Mouse (Mus musculus): ENCODE measurements around the gene Tekt5. TPM values are rescaled to one million over a fixed set of nuclear protein-coding genes. Genes with fewer than 3 reads are reported as not detected.

Tekt5 gene
- polyA plus RNA-seq, 1 experiment from 2014 or later: 0.67 TPM

DNA sequence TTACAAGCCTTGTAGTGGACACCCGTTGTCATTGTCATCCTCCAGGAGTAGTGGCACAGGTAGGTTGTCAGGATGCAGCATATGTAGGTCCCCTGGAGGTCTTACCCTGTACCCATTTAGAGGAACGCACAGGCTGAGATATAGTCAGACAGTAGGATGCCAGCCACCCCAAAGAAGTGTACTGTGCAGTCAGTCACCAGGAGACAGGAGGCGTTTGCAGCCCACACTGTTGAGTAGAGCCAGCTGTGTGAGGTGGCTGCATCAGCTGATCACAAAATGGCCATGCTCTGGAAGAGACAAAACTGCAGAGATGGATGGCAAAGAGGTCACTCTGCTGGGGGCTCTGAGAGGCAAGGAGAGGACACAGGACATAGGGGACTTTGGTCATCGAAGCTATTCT lies 37.1 kb upstream of the Tekt5 start:
- ATAC-seq (ENCODE audit: insufficient read depth): no peak
- 75% methylated on average over 4 of the region's 4 CpGs for WGBS
- no peak for DNase-seq
- H3K36me3 ChIP-seq (ENCODE audit: insufficient read depth): no peaks in the 10 kb centered on the region
- H3K27me3 ChIP-seq (ENCODE audit: insufficient read depth, low read length): no peaks in the 10 kb centered on the region
- no peaks in the 10 kb centered on the region for H3K9me3 ChIP-seq (ENCODE audit: low read depth, low read length)
- no peak overlapping the region for H3K4me3 ChIP-seq (ENCODE audit: low read depth, low read length)
- H3K4me1 ChIP-seq (ENCODE audit: insufficient read depth): no peaks in the 10 kb centered on the region
- no peak overlapping the region for H3K4me2 ChIP-seq
- no peak overlapping the region for H3K27ac ChIP-seq (ENCODE audit: low read depth)
- H3K9ac ChIP-seq: no peak overlapping the region
- TF ChIP-seq CTCF (IDR thresholded peaks at IDR 0.05; ENCODE audit: low read depth): no peak

DNA sequence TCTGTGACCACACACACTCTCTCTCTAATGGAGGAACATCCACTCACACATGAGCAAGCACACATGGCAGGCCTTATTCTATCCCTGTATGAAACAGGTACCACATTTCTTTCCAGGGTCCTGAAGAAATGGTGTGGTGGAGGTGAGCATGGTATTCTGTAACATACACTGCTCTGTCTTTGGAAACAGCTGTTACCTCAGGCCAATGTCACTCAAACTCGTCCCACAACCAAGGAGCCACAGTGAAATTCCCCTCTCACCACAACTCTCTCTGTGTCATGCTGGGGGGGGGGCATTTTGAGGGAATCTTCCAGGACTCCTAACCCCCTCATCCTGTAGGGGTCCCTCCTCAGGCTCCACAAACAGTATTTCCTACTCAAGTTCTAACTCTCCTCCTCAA lies 36.6 kb upstream of the Tekt5 start:
- Histone ChIP-seq H3K4me1 (ENCODE audit: insufficient read depth) (no peaks in the 10 kb centered on the region), H3K9ac (no peak overlapping the region), H3K27ac (ENCODE audit: low read depth) (no peak overlapping the region), H3K36me3 (ENCODE audit: insufficient read depth) (peaks cover 3% of the 10 kb centered on the region; the same call in 1 of the 2 replicates), H3K27me3 (ENCODE audit: insufficient read depth, low read length) (no peaks in the 10 kb centered on the region), H3K4me3 (ENCODE audit: low read depth, low read length) (no peak overlapping the region), H3K9me3 (ENCODE audit: low read depth, low read length) (no peaks in the 10 kb centered on the region), H3K4me2 (no peak overlapping the region)
- ATAC-seq (ENCODE audit: insufficient read depth) (no peak), DNase-seq (no peak)
- no peak for TF ChIP-seq CTCF (IDR thresholded peaks at IDR 0.05; ENCODE audit: low read depth)
- WGBS: 81% methylated on average over 1 of the region's 1 CpGs

DNA sequence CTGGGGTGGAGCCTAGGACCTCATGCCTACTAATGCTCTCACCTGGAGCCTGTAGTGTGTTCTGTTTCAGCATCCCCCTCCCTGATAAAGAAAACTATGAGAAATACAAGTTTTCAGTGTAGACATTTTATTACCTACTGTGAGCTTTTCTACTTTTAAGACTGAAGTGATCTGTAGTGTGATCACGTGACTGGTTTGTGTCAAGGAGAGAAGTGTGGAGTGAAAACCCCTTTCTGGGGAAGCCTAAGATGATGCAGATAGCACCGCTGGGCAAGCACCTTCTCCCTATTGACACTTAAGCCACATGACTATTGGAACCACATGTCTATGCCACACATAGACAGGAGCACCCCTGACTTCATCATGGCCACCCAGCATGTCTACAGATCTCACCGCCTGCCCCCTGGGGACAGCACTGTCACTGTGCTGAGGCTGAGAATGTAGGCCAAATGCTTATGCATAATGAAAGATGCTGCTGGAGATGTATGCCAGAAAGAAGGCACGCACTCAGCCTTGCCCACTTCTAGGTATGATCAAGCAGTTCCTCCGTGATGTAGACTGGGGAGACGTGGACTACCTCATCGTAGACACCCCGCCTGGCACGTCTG lies 25.3 kb upstream of the Tekt5 start:
- WGBS: 92% methylated on average over 9 of the region's 9 CpGs
- Histone ChIP-seq H3K4me1 (ENCODE audit: insufficient read depth) (no peaks in the 10 kb centered on the region), H3K27ac (ENCODE audit: low read depth) (no peak overlapping the region), H3K9me3 (ENCODE audit: low read depth, low read length) (no peaks in the 10 kb centered on the region), H3K4me2 (no peak overlapping the region), H3K27me3 (ENCODE audit: insufficient read depth, low read length) (no peaks in the 10 kb centered on the region), H3K9ac (no peak overlapping the region), H3K4me3 (ENCODE audit: low read depth, low read length) (no peak overlapping the region), H3K36me3 (ENCODE audit: insufficient read depth) (peaks cover 86% of the 10 kb centered on the region)
- TF ChIP-seq CTCF (IDR thresholded peaks at IDR 0.05; ENCODE audit: low read depth): no peak
- no peak for ATAC-seq (ENCODE audit: insufficient read depth)
- no peak for DNase-seq

- no peak for TF ChIP-seq CTCF (IDR thresholded peaks at IDR 0.05; ENCODE audit: low read depth)
- H3K4me3 ChIP-seq (ENCODE audit: low read depth, low read length): no peak overlapping the region
- no peak overlapping the region for H3K27ac ChIP-seq (ENCODE audit: low read depth)
- H3K36me3 ChIP-seq (ENCODE audit: insufficient read depth): peaks cover 86% of the 10 kb centered on the region
- no peaks in the 10 kb centered on the region for H3K27me3 ChIP-seq (ENCODE audit: insufficient read depth, low read length)
- no peaks in the 10 kb centered on the region for H3K4me1 ChIP-seq (ENCODE audit: insufficient read depth)
- ATAC-seq (ENCODE audit: insufficient read depth) (no peak), DNase-seq (no peak)
- no peak overlapping the region for H3K9ac ChIP-seq
- H3K9me3 ChIP-seq (ENCODE audit: low read depth, low read length): no peaks in the 10 kb centered on the region
- WGBS: 89% methylated on average over 9 of the region's 9 CpGs
- no peak overlapping the region for H3K4me2 ChIP-seq
These were observed 22.5 kb upstream of the Tekt5 start for GRCm38 (mm10) chr16:10417723-10418259.

DNA sequence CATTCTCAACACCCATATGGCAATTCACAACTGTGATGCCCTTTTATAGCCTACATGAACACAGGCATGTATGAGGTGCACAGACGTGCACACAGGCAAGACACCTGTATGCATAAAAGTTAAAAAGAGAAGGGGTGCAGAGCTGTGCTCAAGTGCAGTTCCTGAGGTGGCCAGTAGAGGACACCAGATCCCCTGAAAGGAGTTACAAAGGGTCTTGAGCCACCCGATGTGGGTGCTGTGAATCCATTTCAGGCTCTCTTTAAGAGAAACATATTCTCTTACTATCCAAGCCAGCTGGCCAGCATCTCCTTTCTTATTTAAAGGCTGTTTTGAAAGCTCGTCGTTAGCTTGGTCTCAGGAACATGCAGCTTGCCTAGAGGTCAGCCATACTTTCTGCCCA lies 21.6 kb upstream of the Tekt5 start:
- H3K36me3 ChIP-seq (ENCODE audit: insufficient read depth): peaks cover 76% of the 10 kb centered on the region
- H3K4me1 ChIP-seq (ENCODE audit: insufficient read depth): no peaks in the 10 kb centered on the region
- H3K4me3 ChIP-seq (ENCODE audit: low read depth, low read length): no peak overlapping the region
- H3K9me3 ChIP-seq (ENCODE audit: low read depth, low read length): no peaks in the 10 kb centered on the region
- 91% methylated on average over 4 of the region's 4 CpGs for WGBS
- H3K4me2 ChIP-seq: no peak overlapping the region
- DNase-seq: no peak
- no peak overlapping the region for H3K27ac ChIP-seq (ENCODE audit: low read depth)
- peak; percentile 58 for TF ChIP-seq CTCF (IDR thresholded peaks at IDR 0.05; ENCODE audit: low read depth)
- H3K27me3 ChIP-seq (ENCODE audit: insufficient read depth, low read length): no peaks in the 10 kb centered on the region
- ATAC-seq (ENCODE audit: insufficient read depth): no peak
- no peak overlapping the region for H3K9ac ChIP-seq

- WGBS: 78% methylated on average over 6 of the region's 6 CpGs
- H3K27me3 ChIP-seq (ENCODE audit: insufficient read depth, low read length): no peaks in the 10 kb centered on the region
- H3K4me1 ChIP-seq (ENCODE audit: insufficient read depth): no peaks in the 10 kb centered on the region; the same call in 1 of the 2 replicates
- H3K36me3 ChIP-seq (ENCODE audit: insufficient read depth): peaks cover 68% of the 10 kb centered on the region
- no peak overlapping the region for H3K4me3 ChIP-seq (ENCODE audit: low read depth, low read length)
- no peak overlapping the region for H3K27ac ChIP-seq (ENCODE audit: low read depth)
- no peak overlapping the region for H3K9ac ChIP-seq
- TF ChIP-seq CTCF (IDR thresholded peaks at IDR 0.05; ENCODE audit: low read depth): peak; percentile 51
- DNase-seq: peak; percentile 27
- H3K9me3 ChIP-seq (ENCODE audit: low read depth, low read length): no peaks in the 10 kb centered on the region
- no peak overlapping the region for H3K4me2 ChIP-seq
- no peak for ATAC-seq (ENCODE audit: insufficient read depth)
These were observed 20.7 kb upstream of the Tekt5 start for GRCm38 (mm10) chr16:10415976-10416375.

DNA sequence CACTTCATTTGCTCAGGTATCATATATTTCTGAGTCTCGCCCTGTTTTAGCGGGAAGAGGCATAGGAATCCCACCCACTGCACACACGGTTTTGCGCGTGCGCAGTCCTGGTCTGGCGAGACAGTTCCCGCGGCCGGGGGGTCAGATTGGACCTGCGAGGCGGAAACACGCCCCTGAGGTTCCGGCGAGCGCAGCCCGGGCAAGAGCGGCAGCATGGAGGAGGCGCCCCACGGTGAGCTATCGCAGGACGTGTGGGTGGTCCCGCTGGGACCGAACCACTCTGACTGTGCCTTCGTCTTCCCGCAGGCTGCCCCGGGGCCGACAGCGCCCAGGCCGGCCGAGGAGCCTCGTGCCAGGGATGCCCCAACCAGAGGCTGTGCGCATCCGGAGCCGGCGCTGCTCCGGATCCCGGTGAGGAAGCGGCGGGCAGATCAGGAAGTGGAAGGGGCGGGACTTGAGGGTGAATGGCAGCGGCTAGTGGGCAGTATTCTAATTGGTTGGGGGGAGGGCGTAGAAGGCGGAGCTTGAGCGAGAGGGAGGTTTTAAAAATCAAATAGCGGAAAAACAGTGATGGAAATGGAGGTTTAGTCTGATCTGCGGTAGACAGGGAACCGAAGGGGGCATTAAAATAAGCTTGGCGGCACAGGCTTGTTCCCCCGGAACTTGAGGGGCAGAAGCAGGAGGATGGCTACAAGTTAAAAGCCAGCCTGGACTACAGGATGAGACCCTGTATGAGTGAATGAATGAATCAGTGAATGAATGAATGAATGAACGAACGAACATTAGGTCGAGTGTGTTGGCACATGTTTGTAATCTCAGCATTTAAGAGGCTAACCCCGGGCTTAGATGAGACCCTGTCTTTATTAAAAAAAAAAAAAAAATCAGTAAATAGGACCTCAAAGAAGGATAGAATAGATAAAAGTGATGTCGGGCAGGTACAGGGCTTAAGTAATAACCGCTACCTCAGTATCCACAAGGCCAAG lies 16.8 kb upstream of the Tekt5 start, which contains the start of gene Nubp1:
Gene Nubp1 (plus strand): TSS at position 185 of the 983 bp plus-strand sequence.
- peak; percentile 98 for DNase-seq
- WGBS: 2% methylated on average over 56 of the region's 56 CpGs
- TF ChIP-seq CTCF (IDR thresholded peaks at IDR 0.05; ENCODE audit: low read depth): no peak

More for the DNA sequence above, 16.8 kb upstream of the Tekt5 start, which contains the start of gene Nubp1:
- peak within 1 kb of the TSS; percentile 70 for H3K9ac ChIP-seq
- ATAC-seq (ENCODE audit: insufficient read depth): peak; percentile 97
- no peaks in the 10 kb centered on the region for H3K27me3 ChIP-seq (ENCODE audit: insufficient read depth, low read length)
- peak within 1 kb of the TSS; percentile 82 for H3K4me2 ChIP-seq
- H3K9me3 ChIP-seq (ENCODE audit: low read depth, low read length): no peaks in the 10 kb centered on the region
- peak within 1 kb of the TSS; percentile 96 for H3K27ac ChIP-seq (ENCODE audit: low read depth)
- no peaks in the 10 kb centered on the region; the same call in 1 of the 2 replicates for H3K4me1 ChIP-seq (ENCODE audit: insufficient read depth)
- H3K4me3 ChIP-seq (ENCODE audit: low read depth, low read length): peak within 1 kb of the TSS; percentile 69
- peaks cover 39% of the 10 kb centered on the region for H3K36me3 ChIP-seq (ENCODE audit: insufficient read depth)

Data from lung, embryonic 14.5 days (tissue).